Mouse (Mus musculus) limb, embryonic 13.5 days (tissue): ENCODE results near the gene Zbtb7a. TPM values are rescaled to one million over a fixed set of nuclear protein-coding genes. Genes with fewer than 3 reads are reported as not detected.

Experiments
- ATAC-seq: fragments of 200-750 bp; cut with Nextera tagmentation; 2 replicates; pipeline ENCODE4 v1.8.0; 2017; ENCODE audit warnings: low read depth, moderate number of reproducible peaks, moderate TSS enrichment; ENCODE audit not compliant: low FRiP score
- H3K27ac ChIP-seq: fragments of 300-500 bp; sonication (generic); 2 replicates; pipeline ENCODE4 v1.5.1; 2015; ENCODE audit warnings: inconsistent platforms, mild to moderate bottlenecking, moderate library complexity
- H3K27me3 ChIP-seq: fragments of 300-500 bp; sonication (generic); 2 replicates; pipeline ENCODE4 v1.6.1; 2015; ENCODE audit warnings: mild to moderate bottlenecking, inconsistent platforms
- H3K36me3 ChIP-seq: fragments of 300-500 bp; sonication (generic); 2 replicates; pipeline ENCODE4 v1.6.1; 2015; ENCODE audit warnings: inconsistent platforms, mild to moderate bottlenecking, moderate library complexity
- H3K4me1 ChIP-seq: fragments of 300-500 bp; sonication (generic); 2 replicates; pipeline ENCODE4 v1.6.1; 2015; ENCODE audit warnings: inconsistent platforms
- H3K4me2 ChIP-seq: fragments of 300-500 bp; sonication (generic); replicated peaks from 2 replicates; pipeline ENCODE4 v1.6.1; 2015; ENCODE audit warnings: inconsistent platforms, mild to moderate bottlenecking, moderate library complexity
- H3K4me3 ChIP-seq: fragments of 300-500 bp; sonication (generic); 2 replicates; pipeline ENCODE4 v1.5.1; 2015; ENCODE audit warnings: moderate library complexity, mild to moderate bottlenecking, inconsistent platforms
- H3K9ac ChIP-seq: fragments of 300-500 bp; sonication (generic); 2 replicates; pipeline ENCODE4 v1.6.1; 2015; ENCODE audit warnings: mild to moderate bottlenecking, inconsistent platforms
- H3K9me3 ChIP-seq: fragments of 300-500 bp; sonication (generic); 2 replicates; pipeline ENCODE4 v1.6.1; 2016; ENCODE audit warnings: inconsistent platforms
- WGBS: fragments of 180-500 bp; shearing (Covaris S2); methylation state at CpG from one replicate; pipeline ENCODE4 v1.1.7; 2015; 5-methylcytosine and 5-hydroxymethylcytosine counted together
- polyA plus RNA-seq: library from polyadenylated mRNA; unstranded; fragments of >200 nt; fragmentation: Nextera tagmentation; extraction: Ambion mirVana; gene quantifications from 2 replicates; pipeline ENCODE4 v1.2.1, GENCODE M21; 2015

The Zbtb7a gene
- polyA plus RNA-seq, 1 experiment from 2014 or later, result 22.6 TPM

DNA sequence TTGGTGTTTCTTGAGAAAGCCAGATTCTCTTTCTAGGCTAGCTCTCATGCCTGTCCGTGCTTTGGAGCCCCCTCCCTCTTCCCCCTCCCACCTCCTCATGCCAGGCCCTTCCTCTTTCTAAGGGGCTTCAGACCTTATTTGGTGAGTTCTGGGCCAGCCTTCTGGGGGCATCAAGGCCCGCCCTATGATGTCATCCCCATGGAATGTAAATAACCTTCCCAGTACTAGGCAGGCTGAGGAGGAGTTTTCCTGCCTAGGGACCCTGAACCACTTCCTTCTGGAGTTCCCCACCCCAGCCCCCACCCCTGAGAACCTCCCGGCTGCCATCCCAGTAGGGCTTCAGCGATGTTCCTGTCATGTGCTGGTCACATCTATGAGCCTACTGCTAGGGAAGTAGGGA is 49.7 kb downstream of the Zbtb7a start:
- H3K9ac ChIP-seq, result 0 out of 2 replicates have a peak overlapping the region, but pooled peaks have one; percentile 31
- H3K9me3 ChIP-seq, result no peaks in the 10 kb centered on the region
- ATAC-seq, result no peak
- 0 out of 2 replicates have a peak overlapping the region, but pooled peaks have one; percentile 9 for H3K4me2 ChIP-seq
- 45% methylated on average over 4 of the region's 4 CpGs for WGBS
- peak overlapping the region; percentile 48; the same call in 1 of the 2 replicates for H3K27ac ChIP-seq
- peaks cover 41% of the 10 kb centered on the region for H3K4me1 ChIP-seq
- 0 out of 2 replicates have a peak overlapping the region, but pooled peaks have one; percentile 7 for H3K4me3 ChIP-seq
- H3K27me3 ChIP-seq, result no peaks in the 10 kb centered on the region
- H3K36me3 ChIP-seq, result peaks cover 75% of the 10 kb centered on the region

- Histone ChIP-seq H3K36me3 (peaks cover 70% of the 10 kb centered on the region), H3K9me3 (no peaks in the 10 kb centered on the region), H3K4me2 (no peak overlapping the region), H3K9ac (no peak overlapping the region), H3K4me3 (no peak overlapping the region), H3K4me1 (peaks cover 31% of the 10 kb centered on the region), H3K27me3 (no peaks in the 10 kb centered on the region), H3K27ac (no peak overlapping the region)
- no peak for ATAC-seq
- WGBS, result 93% methylated on average over 9 of the region's 9 CpGs
Observed at GRCm38 (mm10) chr10:81187161-81187560, 52.1 kb downstream of the Zbtb7a start.

GRCm38 (mm10) chr10:81189821-81190220 is 54.8 kb downstream of the Zbtb7a start:
- Histone ChIP-seq H3K9me3 (no peaks in the 10 kb centered on the region), H3K27ac (no peak overlapping the region), H3K9ac (no peak overlapping the region), H3K27me3 (peaks cover 17% of the 10 kb centered on the region), H3K4me3 (no peak overlapping the region), H3K4me1 (peaks cover 32% of the 10 kb centered on the region), H3K36me3 (peaks cover 57% of the 10 kb centered on the region), H3K4me2 (no peak overlapping the region)
- WGBS, result 80% methylated on average over 26 of the region's 26 CpGs
- no peak for ATAC-seq

- no peak for ATAC-seq
- 72% methylated on average over 31 of the region's 31 CpGs for WGBS
- no peaks in the 10 kb centered on the region for H3K9me3 ChIP-seq
- peaks cover 51% of the 10 kb centered on the region for H3K36me3 ChIP-seq
- H3K27me3 ChIP-seq, result peaks cover 23% of the 10 kb centered on the region
- no peak overlapping the region for H3K27ac ChIP-seq
- no peak overlapping the region for H3K4me2 ChIP-seq
- H3K4me3 ChIP-seq, result no peak overlapping the region
- H3K9ac ChIP-seq, result no peak overlapping the region
- H3K4me1 ChIP-seq, result peaks cover 28% of the 10 kb centered on the region
Observed at GRCm38 (mm10) chr10:81190236-81190911, 55.4 kb downstream of the Zbtb7a start.

DNA sequence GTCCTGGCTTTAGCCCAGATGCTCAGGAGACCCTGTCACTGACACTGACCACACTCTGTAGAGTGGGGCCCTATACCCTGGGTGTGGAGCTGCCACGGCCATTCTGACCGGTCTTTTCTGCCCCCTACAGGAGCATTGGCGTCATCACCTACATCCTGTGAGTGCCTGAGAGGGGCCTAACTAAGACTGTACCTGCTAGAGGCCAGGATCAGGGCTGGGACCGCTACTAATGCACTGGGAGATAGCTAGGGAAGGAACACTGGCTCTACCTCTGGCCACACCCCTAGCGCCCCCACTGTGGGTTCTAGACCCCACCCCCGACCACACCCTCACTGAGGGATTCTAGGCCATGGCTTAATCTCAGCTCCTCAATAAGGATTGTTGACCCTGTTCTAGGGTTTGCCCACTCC is 55.9 kb downstream of the Zbtb7a start:
- no peak overlapping the region for H3K9ac ChIP-seq
- H3K27me3 ChIP-seq, result peaks cover 28% of the 10 kb centered on the region
- no peaks in the 10 kb centered on the region for H3K9me3 ChIP-seq
- H3K4me1 ChIP-seq, result peaks cover 28% of the 10 kb centered on the region
- no peak overlapping the region for H3K4me2 ChIP-seq
- 69% methylated on average over 6 of the region's 6 CpGs for WGBS
- peaks cover 47% of the 10 kb centered on the region for H3K36me3 ChIP-seq
- no peak overlapping the region for H3K27ac ChIP-seq
- H3K4me3 ChIP-seq, result no peak overlapping the region
- ATAC-seq, result no peak

DNA sequence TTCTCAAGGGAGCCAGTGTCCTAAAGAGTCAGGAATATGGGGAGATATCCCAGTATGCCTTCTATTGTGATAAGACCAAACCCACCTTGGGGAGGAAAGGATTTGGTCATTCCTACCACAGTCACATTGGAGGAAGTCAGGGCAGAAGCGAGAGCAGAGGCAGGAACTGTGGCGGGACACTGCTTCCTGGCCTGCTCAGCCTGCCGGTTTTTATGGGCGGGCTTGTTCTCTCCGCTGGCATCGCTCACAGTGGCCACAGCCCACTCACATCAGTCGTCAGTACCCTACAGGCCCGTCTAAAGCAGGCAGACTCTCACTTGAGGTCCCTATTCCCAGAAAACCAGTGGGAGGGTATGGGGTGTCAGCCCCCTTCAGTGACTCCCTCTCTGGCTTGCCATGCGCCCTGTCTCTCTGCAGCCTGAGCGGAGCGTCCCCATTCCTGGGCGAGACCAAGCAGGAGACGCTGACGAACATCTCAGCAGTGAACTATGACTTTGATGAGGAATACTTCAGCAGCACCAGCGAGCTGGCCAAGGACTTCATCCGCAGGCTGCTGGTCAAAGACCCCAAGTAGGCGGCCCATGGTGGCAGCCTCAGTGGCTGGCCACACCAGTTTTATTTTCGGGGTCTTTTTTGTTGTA is 56.4 kb downstream of the Zbtb7a start:
- ATAC-seq, result no peak
- Histone ChIP-seq H3K9ac (peak overlapping the region; percentile 85; the same call in 1 of the 2 replicates), H3K4me1 (peaks cover 28% of the 10 kb centered on the region), H3K27me3 (peaks cover 34% of the 10 kb centered on the region), H3K36me3 (peaks cover 45% of the 10 kb centered on the region), H3K27ac (no peak overlapping the region), H3K4me2 (peak overlapping the region; percentile 95), H3K9me3 (no peaks in the 10 kb centered on the region), H3K4me3 (peak overlapping the region; percentile 68)
- 86% methylated on average over 18 of the region's 18 CpGs for WGBS

DNA sequence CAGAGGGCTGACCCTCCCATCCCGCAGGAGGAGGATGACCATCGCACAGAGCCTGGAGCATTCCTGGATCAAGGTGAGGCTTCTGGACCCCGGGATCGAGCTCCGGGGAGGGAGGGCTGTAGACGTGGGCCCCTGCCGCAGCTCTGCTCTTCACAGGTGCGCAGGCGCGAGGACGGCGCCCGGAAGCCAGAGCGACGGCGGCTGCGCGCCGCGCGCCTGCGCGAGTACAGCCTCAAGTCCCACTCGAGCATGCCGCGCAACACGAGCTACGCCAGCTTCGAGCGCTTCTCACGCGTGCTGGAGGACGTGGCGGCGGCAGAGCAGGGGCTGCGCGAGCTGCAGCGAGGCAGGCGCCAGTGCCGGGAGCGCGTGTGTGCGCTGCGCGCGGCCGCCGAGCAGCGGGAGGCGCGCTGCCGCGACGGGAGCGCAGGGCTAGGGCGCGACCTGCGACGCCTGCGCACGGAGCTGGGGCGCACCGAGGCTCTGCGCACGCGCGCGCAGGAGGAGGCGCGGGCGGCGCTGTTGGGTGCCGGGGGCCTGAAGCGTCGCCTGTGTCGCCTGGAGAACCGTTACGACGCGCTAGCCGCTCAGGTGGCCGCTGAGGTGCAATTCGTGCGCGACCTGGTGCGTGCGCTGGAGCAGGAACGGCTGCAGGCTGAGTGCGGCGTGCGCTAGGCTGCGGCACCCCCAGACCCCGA is 57.4 kb downstream of the Zbtb7a start:
- H3K4me2 ChIP-seq, result peak overlapping the region; percentile 95
- peaks cover 43% of the 10 kb centered on the region for H3K27me3 ChIP-seq
- peak overlapping the region; percentile 68 for H3K4me3 ChIP-seq
- H3K4me1 ChIP-seq, result peaks cover 28% of the 10 kb centered on the region
- peaks cover 35% of the 10 kb centered on the region for H3K36me3 ChIP-seq
- peak; percentile 88 for ATAC-seq
- peak overlapping the region; percentile 85 for H3K9ac ChIP-seq
- under 1% methylated on average over 93 of the region's 93 CpGs for WGBS
- H3K9me3 ChIP-seq, result no peaks in the 10 kb centered on the region
- H3K27ac ChIP-seq, result peak overlapping the region; percentile 93

DNA sequence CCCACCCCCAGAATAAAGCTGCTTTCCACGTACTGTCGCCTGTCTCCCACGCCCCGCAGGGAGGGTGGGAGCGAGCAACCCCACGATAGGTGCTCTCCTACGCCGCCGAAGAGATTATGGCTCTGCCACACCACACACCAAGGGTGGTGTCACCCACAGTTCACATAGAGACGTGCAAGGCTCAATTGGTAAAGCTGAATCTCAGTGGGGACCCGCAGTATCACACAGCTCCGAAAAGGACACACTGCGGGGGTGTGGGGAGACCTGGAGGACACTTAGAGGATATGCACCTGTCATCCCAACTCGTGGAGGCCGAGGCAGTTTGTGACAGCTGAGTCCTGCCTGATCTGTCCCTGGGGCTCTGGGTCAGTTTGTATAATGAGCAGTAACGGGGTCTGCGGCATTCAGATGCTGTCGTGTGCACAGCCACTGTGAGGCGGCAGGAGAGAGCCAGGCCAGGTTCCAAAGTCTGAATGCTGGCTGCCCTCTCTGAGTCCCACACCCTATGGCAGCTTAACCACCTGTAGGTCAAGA is 58.0 kb downstream of the Zbtb7a start:
- Histone ChIP-seq H3K4me1 (peaks cover 28% of the 10 kb centered on the region), H3K27me3 (peaks cover 47% of the 10 kb centered on the region), H3K9me3 (no peaks in the 10 kb centered on the region), H3K27ac (peak overlapping the region; percentile 93), H3K9ac (peak overlapping the region; percentile 85), H3K4me3 (peak overlapping the region; percentile 68), H3K4me2 (peak overlapping the region; percentile 95), H3K36me3 (peaks cover 30% of the 10 kb centered on the region)
- WGBS, result 7% methylated on average over 19 of the region's 19 CpGs
- ATAC-seq, result peak; percentile 18

DNA sequence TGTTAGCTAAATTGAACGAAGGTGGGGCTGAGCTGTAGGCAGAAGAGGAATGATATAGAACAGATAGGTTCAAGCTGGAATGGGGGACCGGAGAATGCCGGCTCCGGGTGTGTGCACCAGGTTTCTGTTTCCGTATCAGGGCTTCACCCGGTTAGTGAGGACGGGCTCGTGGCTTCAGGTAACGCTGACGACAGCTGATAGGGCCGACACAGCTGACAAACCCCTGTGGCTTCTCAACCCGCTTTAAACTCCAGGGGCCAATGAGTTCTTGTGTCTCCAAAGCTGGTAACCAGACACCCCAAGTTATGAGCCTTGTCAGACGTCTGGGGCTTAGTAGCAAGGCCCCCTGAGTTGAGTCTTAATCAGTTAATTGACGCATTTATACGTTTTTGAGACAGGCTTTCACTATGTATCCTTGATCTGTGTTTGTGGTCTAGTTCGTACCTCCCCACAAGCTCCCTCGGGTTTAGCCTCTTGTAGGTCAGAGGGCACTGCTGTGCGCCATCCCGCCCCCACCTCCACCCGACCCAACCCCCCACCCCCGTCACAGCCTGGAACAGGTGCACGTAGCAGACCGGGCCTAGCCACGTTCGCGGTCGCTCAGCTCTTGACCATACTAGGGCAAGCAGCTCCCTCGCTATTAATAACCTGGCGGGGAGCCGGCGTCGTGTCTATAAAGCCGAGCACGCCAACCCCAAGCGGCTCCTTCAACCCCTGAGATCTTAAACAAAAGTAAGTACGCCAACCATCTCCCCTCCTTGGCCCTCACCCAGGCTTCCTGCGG is 59.2 kb downstream of the Zbtb7a start:
- Histone ChIP-seq H3K27ac (peak overlapping the region; percentile 28; the same call in 1 of the 2 replicates), H3K9ac (peak overlapping the region; percentile 39), H3K9me3 (no peaks in the 10 kb centered on the region), H3K27me3 (peaks cover 53% of the 10 kb centered on the region), H3K36me3 (peaks cover 21% of the 10 kb centered on the region), H3K4me2 (peak overlapping the region; percentile 31), H3K4me1 (peaks cover 28% of the 10 kb centered on the region), H3K4me3 (peak overlapping the region; percentile 11)
- 13% methylated on average over 37 of the region's 37 CpGs for WGBS
- no peak for ATAC-seq

GRCm38 (mm10) chr10:81195300-81195699 is 60.3 kb downstream of the Zbtb7a start:
- 56% methylated on average over 4 of the region's 4 CpGs for WGBS
- Histone ChIP-seq H3K4me1 (peaks cover 28% of the 10 kb centered on the region), H3K9ac (peak overlapping the region; percentile 48), H3K36me3 (peaks cover 13% of the 10 kb centered on the region), H3K27ac (no peak overlapping the region), H3K27me3 (peaks cover 63% of the 10 kb centered on the region), H3K9me3 (no peaks in the 10 kb centered on the region), H3K4me3 (peak overlapping the region; percentile 11; the same call in 1 of the 2 replicates), H3K4me2 (peak overlapping the region; percentile 17; the same call in 1 of the 2 replicates)
- ATAC-seq, result no peak

GRCm38 (mm10) chr10:81196470-81197065 is 61.5 kb downstream of the Zbtb7a start:
- Histone ChIP-seq H3K27me3 (peaks cover 63% of the 10 kb centered on the region), H3K4me1 (peaks cover 25% of the 10 kb centered on the region), H3K36me3 (0 out of 2 replicates have a peak, but pooled peaks cover under 1% of the 10 kb centered on the region), H3K9me3 (no peaks in the 10 kb centered on the region), H3K27ac (no peak overlapping the region), H3K4me3 (no peak overlapping the region), H3K4me2 (no peak overlapping the region), H3K9ac (peak overlapping the region; percentile 19; the same call in 1 of the 2 replicates)
- ATAC-seq, result no peak
- WGBS, result 57% methylated on average over 11 of the region's 11 CpGs
